Mouse (Mus musculus) brain, embryonic 14.5 days (tissue): ENCODE data around the gene Nit1.

ENCODE experiments used
- CTCF ChIP-seq: fragments of 200-500 bp; IDR thresholded peaks from 2 replicates; pipeline ENCODE4 v1.5.1; 2012; ENCODE audit warnings: inconsistent platforms, mild to moderate bottlenecking, moderate library complexity, borderline replicate concordance; ENCODE audit not compliant: insufficient read depth, insufficient read length; ENCODE audit errors: extremely low read depth
- POLR2A ChIP-seq: fragments of 200-500 bp; IDR thresholded peaks from 2 replicates; pipeline ENCODE4 v1.6.1; 2012; ENCODE audit warnings: mild to moderate bottlenecking, inconsistent platforms, borderline replicate concordance; ENCODE audit not compliant: poor library complexity, insufficient read depth, insufficient read length, severe bottlenecking; ENCODE audit errors: extremely low read depth

GRCm38 (mm10) chr1:171348665-171349064 is 3.2 kb upstream of the Nit1 start:
- no peak for TF ChIP-seq CTCF
- no peak for TF ChIP-seq POLR2A
